Mouse (Mus musculus) cortical plate, adult 2 months (tissue): ENCODE measurements around the gene Pbp2. TPM values are rescaled to one million over a fixed set of nuclear protein-coding genes. Genes with fewer than 3 reads are reported as not detected.

ENCODE experiments used
- H3K27ac ChIP-seq: fragments of 200-500 bp; 2 replicates; pipeline ENCODE4 v1.5.1; 2012; ENCODE audit warnings: low read length, control low read depth, inconsistent platforms; ENCODE audit not compliant: insufficient read depth
- H3K4me1 ChIP-seq: fragments of 200-500 bp; 2 replicates; pipeline ENCODE4 v1.6.1; 2011; ENCODE audit warnings: low read length; ENCODE audit not compliant: control insufficient read depth, insufficient read depth
- H3K4me3 ChIP-seq: fragments of 200-500 bp; 2 replicates; pipeline ENCODE4 v1.5.1; 2011; ENCODE audit warnings: mild to moderate bottlenecking, low read length, control low read depth; ENCODE audit not compliant: insufficient read depth
- CTCF ChIP-seq: fragments of 200-500 bp; IDR thresholded peaks from 2 replicates; pipeline ENCODE4 v1.5.1; 2011; ENCODE audit warnings: mild to moderate bottlenecking, control low read depth, low read length; ENCODE audit not compliant: insufficient read depth; ENCODE audit errors: extremely low read depth
- POLR2A ChIP-seq: fragments of 200-500 bp; IDR thresholded peaks from 2 replicates; pipeline ENCODE4 v1.6.1; 2011; ENCODE audit warnings: mild to moderate bottlenecking, low read length, control low read depth; ENCODE audit not compliant: insufficient read depth; ENCODE audit errors: extremely low read depth
- polyA plus RNA-seq: library from polyadenylated mRNA; depleted of rRNA; stranded (reverse); fragments of >200 nt; gene quantifications from 2 replicates; pipeline ENCODE4 v1.2.3, GENCODE M21; 2012; rRNA removed

Pbp2 gene
- polyA plus RNA-seq, 1 experiment, result 0.96 TPM

DNA sequence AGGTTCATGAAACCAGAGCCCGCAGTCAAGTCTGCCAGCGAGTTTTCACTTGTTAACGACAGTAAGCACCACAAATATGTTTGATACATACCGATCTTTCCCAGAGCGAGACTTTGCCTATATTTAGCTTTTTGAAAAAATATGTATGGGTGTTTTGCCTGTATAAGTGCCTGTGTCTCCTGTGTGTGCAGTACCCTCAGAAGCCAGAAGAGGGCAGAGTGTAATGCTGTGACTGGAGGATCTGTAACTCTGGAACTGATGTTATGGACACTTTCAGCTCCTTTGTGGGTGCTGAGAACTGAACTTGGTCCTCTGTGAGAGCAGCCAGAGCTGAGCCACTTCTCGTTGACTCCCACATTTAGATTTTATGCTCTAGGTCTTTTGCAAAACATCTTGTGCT lies 46.1 kb downstream of the Pbp2 start:
- Histone ChIP-seq H3K4me3 (no peak overlapping the region), H3K4me1 (no peaks in the 10 kb centered on the region), H3K27ac (no peak overlapping the region)
- TF ChIP-seq POLR2A (no peak), CTCF (no peak)

DNA sequence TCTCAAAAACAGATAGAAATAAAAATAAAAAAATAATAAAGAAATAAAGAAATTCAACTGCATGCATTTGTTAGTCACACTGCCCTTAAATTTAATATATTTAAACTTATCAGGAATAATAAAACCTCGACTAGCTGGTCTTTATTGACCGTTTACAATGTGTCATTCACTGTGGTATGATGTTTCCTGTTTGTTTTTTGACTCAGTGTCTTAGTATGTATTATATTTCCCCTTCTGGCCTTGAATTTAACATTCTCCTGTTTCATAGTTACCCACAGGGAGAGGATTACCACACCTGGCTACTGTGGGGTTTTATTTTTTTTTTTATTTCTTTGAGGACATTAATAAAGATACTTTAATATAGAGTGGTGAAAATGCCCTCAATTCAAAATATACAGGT lies 47.6 kb downstream of the Pbp2 start:
- no peak for TF ChIP-seq POLR2A
- no peak for TF ChIP-seq CTCF
- no peak overlapping the region for H3K27ac ChIP-seq

DNA sequence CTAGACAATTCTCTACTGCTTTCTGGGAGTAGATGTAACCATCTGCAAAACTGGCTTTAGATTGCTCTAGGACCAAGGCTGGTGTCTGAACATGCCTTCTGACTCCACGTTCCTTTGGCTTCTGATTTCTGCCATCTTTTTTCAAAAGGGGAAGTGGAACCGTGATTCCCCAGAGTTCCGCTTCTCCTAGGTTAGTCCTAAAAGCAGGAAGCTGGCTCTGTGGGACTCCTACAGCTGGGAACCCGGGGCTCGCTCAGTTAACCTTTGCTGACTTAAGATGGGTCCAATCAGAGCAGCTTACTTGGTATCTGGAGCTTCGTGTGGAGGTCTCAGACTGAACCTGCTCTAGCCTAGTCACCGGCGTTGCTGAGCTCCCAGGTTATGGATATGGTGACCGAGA lies 49.1 kb downstream of the Pbp2 start:
- no peaks in the 10 kb centered on the region for H3K4me1 ChIP-seq
- no peak for TF ChIP-seq POLR2A
- no peak for TF ChIP-seq CTCF
- no peak overlapping the region for H3K27ac ChIP-seq
- no peak overlapping the region for H3K4me3 ChIP-seq

More for the DNA sequence above, 47.6 kb downstream of the Pbp2 start:
- H3K4me1 ChIP-seq, result no peaks in the 10 kb centered on the region
- H3K4me3 ChIP-seq, result no peak overlapping the region

DNA sequence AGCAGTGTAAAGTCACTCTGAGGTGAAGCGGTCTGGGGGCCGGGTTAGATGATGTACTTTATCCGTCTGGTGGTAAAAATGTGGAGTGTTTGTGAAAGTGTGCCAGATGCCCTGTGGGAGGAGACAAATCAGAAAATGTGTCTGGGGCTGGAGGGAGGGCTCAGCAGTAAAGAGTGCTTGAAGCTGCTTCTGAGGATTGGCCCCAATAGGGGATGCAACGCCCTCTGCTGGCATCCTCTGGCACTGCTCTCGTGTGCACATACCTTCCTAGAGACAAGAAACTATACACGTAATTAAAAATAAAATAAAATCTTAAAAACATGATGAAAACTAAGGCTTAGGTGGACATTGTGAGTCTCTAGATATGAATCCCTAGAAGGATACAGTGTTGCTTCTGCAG lies 49.8 kb downstream of the Pbp2 start:
- no peak overlapping the region for H3K4me3 ChIP-seq
- no peak overlapping the region for H3K27ac ChIP-seq
- TF ChIP-seq CTCF (no peak), POLR2A (no peak)
- no peaks in the 10 kb centered on the region for H3K4me1 ChIP-seq

Other genes with a start within 250 kb of the Pbp2 start
- gene Gprc5a, start 244.8 kb downstream of the Pbp2 start, polyA plus RNA-seq, result 0.09 and 0.13 TPM in 2 replicates
- 0.42 and 0.61 TPM in 2 replicates for gene Gprc5d, start 192.1 kb downstream of the Pbp2 start, polyA plus RNA-seq
- 158 and 167 TPM in 2 replicates for gene Fam234b, start 112.4 kb downstream of the Pbp2 start, polyA plus RNA-seq
- 40.2 and 48.6 TPM in 2 replicates for gene Hebp1, start 112.4 kb downstream of the Pbp2 start, polyA plus RNA-seq
- gene Gsg1, start 56.1 kb downstream of the Pbp2 start, polyA plus RNA-seq, result 0.15 and 0.55 TPM in 2 replicates
- gene Emp1, start 52.1 kb upstream of the Pbp2 start, polyA plus RNA-seq, result 1.7 TPM in 2 replicates